Mouse (Mus musculus) cerebellum, postnatal 25 days (tissue): ENCODE data around the gene Olfr739.

Source experiments
- DNase-seq, 2 experiments: peaks; one replicate each; pipeline ENCODE4 v3.0.0; 2021; ENCODE audit warnings: mixed read lengths in 2 of 2

The Olfr739 gene

GRCm38 (mm10) chr14:50418326-50418725, at the start of gene Olfr739:
TSS of gene Olfr739 (plus strand) at chr14:50418626.
- DNase-seq: no peak

GRCm38 (mm10) chr14:50380863-50381262, 37.6 kb upstream of the Olfr739 start, which contains the start of gene Olfr736:
TSS of gene Olfr736 (plus strand) at chr14:50381163.
- no peak for DNase-seq

DNA sequence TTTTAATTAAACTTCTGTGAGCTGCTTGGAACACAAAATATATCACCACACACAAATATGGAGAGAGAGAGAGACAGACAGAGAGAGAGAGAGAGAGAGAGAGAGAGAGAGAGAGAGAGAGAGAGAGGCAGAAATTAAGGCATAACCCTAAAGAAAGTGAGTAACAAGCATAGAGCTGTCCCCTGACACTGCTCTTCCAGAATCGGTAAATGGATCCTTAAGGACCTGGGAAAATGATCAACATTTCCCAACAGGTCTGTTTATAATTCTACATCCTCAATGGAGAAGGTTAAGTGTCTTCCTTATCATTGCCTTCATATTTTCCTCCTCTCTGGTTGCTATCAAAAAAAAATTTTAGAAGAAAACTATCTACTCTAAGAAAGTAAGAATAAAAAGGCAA, 11.2 kb upstream of the Olfr739 start, which contains the start of gene Olfr738:
Gene Olfr738 (plus strand): TSS at position 301 of the 400 bp plus-strand sequence.
- DNase-seq: no peak

- DNase-seq: no peak
Measured at GRCm38 (mm10) chr14:50445245-50445644, 26.8 kb downstream of the Olfr739 start, which contains the start of gene Olfr740. TSS of gene Olfr740 (plus strand) at chr14:50445545.

DNA sequence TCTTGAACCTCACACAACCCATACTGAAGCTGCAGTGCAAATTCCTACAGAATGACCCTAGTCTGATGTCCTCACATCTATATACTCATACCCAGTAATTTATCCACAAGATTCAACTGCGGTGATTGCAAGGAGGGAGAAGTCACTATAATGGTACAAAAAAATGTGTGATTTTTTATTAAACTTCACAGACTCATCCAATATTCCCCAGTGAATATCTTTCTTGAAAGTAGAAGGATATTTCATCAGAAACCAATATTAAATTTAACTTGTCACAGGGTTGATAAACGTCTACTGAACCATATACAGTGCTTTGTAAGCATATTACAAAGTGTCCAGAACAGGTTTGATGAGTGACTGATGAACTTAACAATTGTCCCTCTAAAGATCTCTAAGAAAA, 54.0 kb downstream of the Olfr739 start, which contains the start of gene Olfr741:
Gene Olfr741 (plus strand): TSS at position 301 of the 400 bp plus-strand sequence.
- DNase-seq: no peak
